Mouse (Mus musculus) liver, embryonic 13.5 days (tissue): ENCODE results near the gene Cldn19. TPM values are rescaled to one million over a fixed set of nuclear protein-coding genes. Genes with fewer than 3 reads are reported as not detected.
"Not testable (repeated sequence)": the region's sequence is repeated elsewhere in the genome, so short reads cannot be mapped to it uniquely, and the experiment has no call there.

Experiments used
- ATAC-seq: fragments of 200-750 bp; cut with Nextera tagmentation; 2 replicates; pipeline ENCODE4 v1.8.0; 2017; ENCODE audit warnings: low read depth, mild to moderate bottlenecking, moderate number of reproducible peaks, moderate library complexity
- DNase-seq: peaks from one replicate; pipeline ENCODE4 v3.0.0; 2022
- H3K27ac ChIP-seq: fragments of 300-500 bp; sonication (generic); 2 replicates; pipeline ENCODE4 v1.5.1; 2015; ENCODE audit warnings: moderate library complexity, mild to moderate bottlenecking, inconsistent platforms
- H3K27me3 ChIP-seq: fragments of 300-500 bp; sonication (generic); 2 replicates; pipeline ENCODE4 v1.6.1; 2015; ENCODE audit warnings: mild to moderate bottlenecking, inconsistent platforms
- H3K36me3 ChIP-seq: fragments of 300-500 bp; sonication (generic); 2 replicates; pipeline ENCODE4 v1.6.1; 2015; ENCODE audit warnings: mild to moderate bottlenecking, inconsistent platforms
- H3K4me1 ChIP-seq: fragments of 300-500 bp; sonication (generic); replicated peaks from 2 replicates; pipeline ENCODE4 v1.6.1; 2015; ENCODE audit warnings: inconsistent platforms
- H3K4me2 ChIP-seq: fragments of 300-500 bp; sonication (generic); 2 replicates; pipeline ENCODE4 v1.6.1; 2015; ENCODE audit warnings: inconsistent platforms, mild to moderate bottlenecking, moderate library complexity
- H3K4me3 ChIP-seq: fragments of 300-500 bp; sonication (generic); replicated peaks from 2 replicates; pipeline ENCODE4 v1.5.1; 2015; ENCODE audit warnings: mild to moderate bottlenecking, inconsistent platforms
- H3K9ac ChIP-seq: fragments of 300-500 bp; sonication (generic); 2 replicates; pipeline ENCODE4 v1.6.1; 2015; ENCODE audit warnings: mild to moderate bottlenecking, inconsistent platforms
- H3K9me3 ChIP-seq: fragments of 300-500 bp; sonication (generic); replicated peaks from 2 replicates; pipeline ENCODE4 v1.6.1; 2016; ENCODE audit warnings: inconsistent platforms
- WGBS: fragments of 180-500 bp; shearing (Covaris S2); methylation state at CpG from one replicate; pipeline ENCODE4 v1.1.7; 2015; ENCODE audit not compliant: insufficient replicate concordance; 5-methylcytosine and 5-hydroxymethylcytosine counted together
- polyA plus RNA-seq: library from polyadenylated mRNA; unstranded; fragments of >200 nt; fragmentation: Nextera tagmentation; extraction: Ambion mirVana; gene quantifications from 2 replicates; pipeline ENCODE4 v1.2.1, GENCODE M21; 2015

Cldn19 gene
- polyA plus RNA-seq, 1 experiment from 2014 or later, result not detected

- H3K27ac ChIP-seq, result no peak overlapping the region
- no peaks in the 10 kb centered on the region for H3K9me3 ChIP-seq
- H3K4me3 ChIP-seq, result no peak overlapping the region
- WGBS, result 57% methylated on average over 9 of the region's 9 CpGs
- no peak overlapping the region for H3K9ac ChIP-seq
- H3K27me3 ChIP-seq, result 0 out of 2 replicates have a peak, but pooled peaks cover 5% of the 10 kb centered on the region
- ATAC-seq (no peak), DNase-seq (no peak)
- no peak overlapping the region for H3K4me2 ChIP-seq
- H3K36me3 ChIP-seq, result no peaks in the 10 kb centered on the region
- H3K4me1 ChIP-seq, result peaks cover 1% of the 10 kb centered on the region
These were observed 1.1 kb upstream of the Cldn19 start for GRCm38 (mm10) chr4:119254012-119254618.

GRCm38 (mm10) chr4:119257083-119257482 is 1.9 kb downstream of the Cldn19 start:
- H3K27me3 ChIP-seq, result 0 out of 2 replicates have a peak, but pooled peaks cover 5% of the 10 kb centered on the region
- no peak overlapping the region for H3K9ac ChIP-seq
- H3K4me3 ChIP-seq, result no peak overlapping the region
- H3K27ac ChIP-seq, result no peak overlapping the region
- no peak for ATAC-seq
- no peak for DNase-seq
- WGBS, result 55% methylated on average over 6 of the region's 6 CpGs
- peaks cover 13% of the 10 kb centered on the region for H3K4me1 ChIP-seq
- no peaks in the 10 kb centered on the region for H3K9me3 ChIP-seq
- no peaks in the 10 kb centered on the region for H3K36me3 ChIP-seq
- no peak overlapping the region for H3K4me2 ChIP-seq

- ATAC-seq, result peak; percentile 61
- 62% methylated on average over 15 of the region's 15 CpGs for WGBS
- no peak for DNase-seq
These were observed 4.4 kb downstream of the Cldn19 start for GRCm38 (mm10) chr4:119259344-119260254.

GRCm38 (mm10) chr4:119261087-119261713 is 6.0 kb downstream of the Cldn19 start:
- Histone ChIP-seq H3K9me3 (no peaks in the 10 kb centered on the region), H3K36me3 (no peaks in the 10 kb centered on the region), H3K4me3 (no peak overlapping the region), H3K27me3 (no peaks in the 10 kb centered on the region), H3K27ac (no peak overlapping the region), H3K9ac (no peak overlapping the region), H3K4me1 (peaks cover 13% of the 10 kb centered on the region), H3K4me2 (no peak overlapping the region)
- DNase-seq, result no peak
- ATAC-seq, result no peak
- 25% methylated on average over 7 of the region's 7 CpGs for WGBS

More at GRCm38 (mm10) chr4:119259344-119260254, 4.4 kb downstream of the Cldn19 start:
- H3K9ac ChIP-seq, result no peak overlapping the region
- no peak overlapping the region for H3K4me2 ChIP-seq
- no peak overlapping the region for H3K4me3 ChIP-seq
- H3K36me3 ChIP-seq, result no peaks in the 10 kb centered on the region
- H3K9me3 ChIP-seq, result no peaks in the 10 kb centered on the region
- H3K4me1 ChIP-seq, result peaks cover 13% of the 10 kb centered on the region
- H3K27ac ChIP-seq, result no peak overlapping the region
- no peaks in the 10 kb centered on the region for H3K27me3 ChIP-seq

- no peak for ATAC-seq
- no peaks in the 10 kb centered on the region for H3K36me3 ChIP-seq
- H3K4me3 ChIP-seq, result no peak overlapping the region
- no peak for DNase-seq
- H3K27me3 ChIP-seq, result no peaks in the 10 kb centered on the region
- WGBS, result 77% methylated on average over 5 of the region's 5 CpGs
- no peak overlapping the region for H3K9ac ChIP-seq
- H3K27ac ChIP-seq, result no peak overlapping the region
- peaks cover 13% of the 10 kb centered on the region for H3K4me1 ChIP-seq
- H3K9me3 ChIP-seq, result no peaks in the 10 kb centered on the region
- H3K4me2 ChIP-seq, result no peak overlapping the region
These were observed 7.3 kb downstream of the Cldn19 start for GRCm38 (mm10) chr4:119262483-119262882.

- no peak for ATAC-seq
- Histone ChIP-seq H3K27me3 (no peaks in the 10 kb centered on the region), H3K4me3 (no peak overlapping the region), H3K9ac (no peak overlapping the region), H3K27ac (no peak overlapping the region), H3K4me1 (peaks cover 13% of the 10 kb centered on the region), H3K9me3 (no peaks in the 10 kb centered on the region), H3K4me2 (no peak overlapping the region), H3K36me3 (no peaks in the 10 kb centered on the region)
- 58% methylated on average over 3 of the region's 3 CpGs for WGBS
- no peak for DNase-seq
These were observed 8.2 kb downstream of the Cldn19 start for GRCm38 (mm10) chr4:119263459-119263858.

- DNase-seq, result no peak
- H3K4me1 ChIP-seq, result peaks cover 9% of the 10 kb centered on the region
- peaks cover 12% of the 10 kb centered on the region for H3K36me3 ChIP-seq
- WGBS, result 48% methylated on average over 13 of the region's 13 CpGs
- ATAC-seq, result no peak
- no peaks in the 10 kb centered on the region for H3K27me3 ChIP-seq
- no peaks in the 10 kb centered on the region for H3K9me3 ChIP-seq
- H3K27ac ChIP-seq, result no peak overlapping the region
- no peak overlapping the region for H3K4me3 ChIP-seq
- no peak overlapping the region for H3K4me2 ChIP-seq
- no peak overlapping the region for H3K9ac ChIP-seq
These were observed 11.4 kb downstream of the Cldn19 start for GRCm38 (mm10) chr4:119266606-119267005.

GRCm38 (mm10) chr4:119274627-119275026 is 19.4 kb downstream of the Cldn19 start:
- Histone ChIP-seq H3K36me3 (peaks cover 89% of the 10 kb centered on the region), H3K4me3 (no peak overlapping the region), H3K4me1 (peaks cover 33% of the 10 kb centered on the region), H3K9me3 (no peaks in the 10 kb centered on the region), H3K27ac (peak overlapping the region; percentile 63), H3K9ac (no peak overlapping the region), H3K4me2 (no peak overlapping the region), H3K27me3 (no peaks in the 10 kb centered on the region)
- DNase-seq (no peak), ATAC-seq (no peak)
- WGBS, result 70% methylated on average over 1 of the region's 1 CpGs

GRCm38 (mm10) chr4:119275226-119275625 is 20.0 kb downstream of the Cldn19 start:
- Histone ChIP-seq H3K4me3 (no peak overlapping the region), H3K27me3 (no peaks in the 10 kb centered on the region), H3K27ac (peak overlapping the region; percentile 63), H3K36me3 (peaks cover 95% of the 10 kb centered on the region), H3K4me1 (peaks cover 33% of the 10 kb centered on the region), H3K9ac (no peak overlapping the region), H3K9me3 (no peaks in the 10 kb centered on the region), H3K4me2 (no peak overlapping the region)
- WGBS, result 19% methylated on average over 2 of the region's 2 CpGs
- ATAC-seq (peak; percentile 56), DNase-seq (no peak)

- Histone ChIP-seq H3K4me2 (no peak overlapping the region), H3K36me3 (peaks cover 97% of the 10 kb centered on the region), H3K27ac (peak overlapping the region; percentile 63), H3K4me1 (peaks cover 33% of the 10 kb centered on the region), H3K4me3 (no peak overlapping the region), H3K9ac (no peak overlapping the region), H3K9me3 (no peaks in the 10 kb centered on the region), H3K27me3 (no peaks in the 10 kb centered on the region)
- no peak for DNase-seq
- WGBS, result 59% methylated on average over 1 of the region's 2 CpGs
- no peak for ATAC-seq
These were observed 20.5 kb downstream of the Cldn19 start for GRCm38 (mm10) chr4:119275726-119276125.

GRCm38 (mm10) chr4:119278784-119279183 is 23.6 kb downstream of the Cldn19 start:
- H3K9ac ChIP-seq, H3K4me2 ChIP-seq, H3K27me3 ChIP-seq, H3K9me3 ChIP-seq, DNase-seq, ATAC-seq, H3K27ac ChIP-seq, H3K4me3 ChIP-seq: not testable (repeated sequence)
- 77% methylated on average over 15 of the region's 15 CpGs for WGBS
- Histone ChIP-seq H3K36me3 (peaks cover 97% of the 10 kb centered on the region), H3K4me1 (peaks cover 17% of the 10 kb centered on the region)
